23 mouse cellular contexts compared by ENCODE assay signal in genomic region chr11:106532248-106532790, GRCm38 (mm10). TPM values are rescaled to one million over a fixed set of nuclear protein-coding genes. Genes with fewer than 3 reads are reported as not detected.
DNase-seq lines count a peak whose midpoint lies in the region; ATAC-seq lines count a peak whose summit lies in the region.
"Had no signal": no experiment of that assay in that cellular context is flagged by ENCODE, and none has a peak within 500 bp of the region (broad histone marks: within the 10 kb centered on the region; RNA-seq: fewer than 3 reads in every experiment).

No protein-coding gene starts in this region.

- H3K27me3 ChIP-seq in hindbrain, embryonic 10.5 days (ENCODE audit: insufficient read depth, poor library complexity, severe bottlenecking): no peaks in the 10 kb centered on the region; the same call in 1 of the 2 replicates
- H3K27me3 ChIP-seq in hindbrain, embryonic 16.5 days (replicated peaks; ENCODE audit: control insufficient read depth, insufficient read depth, low read length): no peaks in the 10 kb centered on the region
- H3K27me3 ChIP-seq: embryonic facial prominence, embryonic 13.5 days; forebrain, embryonic 13.5 days; heart, embryonic 13.5 days; hindbrain, embryonic 12.5 days; liver, embryonic 15.5 days; lung, embryonic 15.5 days; Patski had no signal

- H3K9ac ChIP-seq in hindbrain, embryonic 16.5 days (ENCODE audit: low read depth, low read length): no peak overlapping the region
- H3K9ac ChIP-seq: embryonic facial prominence, embryonic 13.5 days; forebrain, embryonic 13.5 days; heart, embryonic 13.5 days; hindbrain, embryonic 12.5 days; liver, embryonic 15.5 days; lung, embryonic 15.5 days had no signal

- WGBS in hindbrain, embryonic 10.5 days: 47% methylated on average over 9 of the region's 9 CpGs
- WGBS in hindbrain, embryonic 16.5 days: 61% methylated on average over 9 of the region's 9 CpGs

- no peaks in the 10 kb centered on the region for H3K9me3 ChIP-seq in hindbrain, embryonic 10.5 days
- H3K9me3 ChIP-seq in hindbrain, embryonic 16.5 days (ENCODE audit: control insufficient read depth, low read length): no peaks in the 10 kb centered on the region
- H3K9me3 ChIP-seq: embryonic facial prominence, embryonic 13.5 days; forebrain, embryonic 13.5 days; heart, embryonic 13.5 days; hindbrain, embryonic 12.5 days; liver, embryonic 15.5 days; lung, embryonic 15.5 days had no signal

- 0 out of 2 replicates have a peak, but pooled peaks cover 3% of the 10 kb centered on the region for H3K36me3 ChIP-seq in hindbrain, embryonic 10.5 days
- peaks cover 8% of the 10 kb centered on the region; the same call in 1 of the 2 replicates for H3K36me3 ChIP-seq in hindbrain, embryonic 16.5 days (ENCODE audit: control insufficient read depth, insufficient read depth, low read length)

- no peak overlapping the region for H3K4me2 ChIP-seq in hindbrain, embryonic 16.5 days (ENCODE audit: low read length)
- H3K4me2 ChIP-seq: embryonic facial prominence, embryonic 13.5 days; forebrain, embryonic 13.5 days; heart, embryonic 13.5 days; hindbrain, embryonic 12.5 days; liver, embryonic 15.5 days; lung, embryonic 15.5 days had no signal

- H3K27ac ChIP-seq in hindbrain, embryonic 10.5 days: peak overlapping the region; percentile 23; the same call in 1 of the 2 replicates
- no peak overlapping the region for H3K27ac ChIP-seq in hindbrain, embryonic 16.5 days (ENCODE audit: low read depth, low read length)
- H3K27ac ChIP-seq: embryonic facial prominence, embryonic 13.5 days; forebrain, embryonic 13.5 days; heart, adult 2 months; heart, embryonic 13.5 days; hindbrain, embryonic 12.5 days; liver, embryonic 15.5 days; lung, embryonic 15.5 days had no signal

- no peak for DNase-seq in hindbrain, embryonic 10.5 days (ENCODE audit: low spot score)
- DNase-seq in adipocyte (ENCODE audit: low spot score): peak; percentile 79
- peak; percentile 45 to 59 for DNase-seq in kidney, adult 8-10 months
- peak; percentile 33 to 67 for DNase-seq in kidney, postnatal 25 days
- no peak for DNase-seq in cerebellum, postnatal 25 days
- DNase-seq: adrenal gland, adult 2 months; cerebellum, postnatal 10 days; gastrocnemius, postnatal 14 days; heart, adult 2 months; heart, postnatal 14 days; layer of hippocampus, adult 9-11 months; lung, postnatal 4 days; thymus, postnatal 14 days had no signal

- no peak for ATAC-seq in hindbrain, embryonic 16.5 days
- no peak for ATAC-seq in cerebellum, adult (ENCODE audit: insufficient number of reproducible peaks, low FRiP score, low TSS enrichment)
- ATAC-seq: forebrain, embryonic 13.5 days; Patski had no signal

- peaks cover 52% of the 10 kb centered on the region for H3K4me1 ChIP-seq in hindbrain, embryonic 10.5 days (replicated peaks)
- H3K4me1 ChIP-seq in hindbrain, embryonic 16.5 days (ENCODE audit: control insufficient read depth, insufficient read depth, low read depth, low read length): peaks cover 3% of the 10 kb centered on the region; the same call in 1 of the 2 replicates
- H3K4me1 ChIP-seq: lung, embryonic 15.5 days had no signal

- no peak overlapping the region for H3K4me3 ChIP-seq in hindbrain, embryonic 10.5 days
- no peak overlapping the region for H3K4me3 ChIP-seq in hindbrain, embryonic 16.5 days (ENCODE audit: low read length)
- H3K4me3 ChIP-seq: embryonic facial prominence, embryonic 13.5 days; erythroblast, embryonic 14.5 days; forebrain, embryonic 13.5 days; heart, adult 2 months; heart, embryonic 13.5 days; hindbrain, embryonic 12.5 days; liver, embryonic 15.5 days; lung, embryonic 15.5 days had no signal

RNA-seq across cellular contexts. Expression of gene Ern1, which starts 44.7 kb away (rescaled TPM):
- 6.3 and 7.1 TPM in 2 replicates for polyA plus RNA-seq in hindbrain, embryonic 10.5 days (2016; fragmentation: Nextera tagmentation; extraction: Ambion mirVana)
- polyA plus RNA-seq in hindbrain, embryonic 16.5 days (2015; fragmentation: Nextera tagmentation; extraction: Ambion mirVana): 3.3 and 4.8 TPM in 2 replicates

Comparison
In these comparisons a context has a peak if more than half of its experiments do, and no peak if none do; other contexts are left out.
1. DNase-seq: peak in adipocyte (single experiment), kidney, adult 8-10 months (2 of 2) and kidney, postnatal 25 days (2 of 2); none in hindbrain, embryonic 10.5 days (single experiment) and cerebellum, postnatal 25 days (0 of 2).